In the genomic region with DNA sequence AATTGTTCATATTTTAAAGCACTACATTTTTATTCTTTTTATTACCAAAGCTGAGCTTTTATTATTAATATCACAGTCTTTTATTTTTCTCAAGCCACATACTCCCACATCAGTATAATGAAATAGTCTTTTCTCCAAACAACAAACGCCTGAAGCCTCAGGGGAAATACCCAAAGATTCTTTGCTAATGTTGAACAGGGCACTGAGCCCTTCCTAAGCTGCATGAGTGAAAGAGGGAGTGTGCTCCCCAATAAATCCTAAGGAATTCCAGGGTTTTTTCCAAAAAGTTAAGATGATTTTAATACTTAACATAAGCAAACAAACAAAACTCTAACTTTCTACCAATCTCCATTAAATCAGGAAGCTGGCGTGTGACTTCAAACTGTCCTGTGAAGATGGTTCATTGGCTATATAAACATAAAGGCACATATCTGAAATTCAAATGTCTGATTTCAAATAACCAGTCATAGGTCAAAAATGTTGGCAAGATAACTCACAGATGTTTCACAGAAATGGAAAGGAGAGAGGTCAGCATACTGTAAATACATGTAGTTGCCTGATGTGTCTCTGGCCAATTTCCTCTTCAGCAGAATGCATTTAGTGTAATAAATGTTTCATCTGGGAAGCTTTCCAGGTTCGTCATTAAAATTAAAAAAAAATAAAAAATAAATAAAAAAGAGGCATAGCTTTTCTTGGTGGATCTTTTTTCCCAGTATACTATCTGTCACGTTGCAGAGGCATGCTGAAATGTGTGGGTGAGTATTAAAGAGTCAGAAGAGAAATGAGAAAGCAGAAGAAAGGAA, we compare ENCODE assay signal across 15 mouse cellular contexts.
DNase-seq lines count a peak whose midpoint lies in the region; ATAC-seq and TF ChIP-seq lines count a peak whose summit lies in the region.
"Had no signal": no experiment of that assay in that cellular context is flagged by ENCODE, and none has a peak within 500 bp of the region (broad histone marks: within the 10 kb centered on the region; RNA-seq: fewer than 3 reads in every experiment).

No protein-coding gene starts in this region.

- H3K9ac ChIP-seq in kidney, embryonic 16.5 days (replicated peaks; ENCODE audit: low read length), result no peak overlapping the region
- H3K9ac ChIP-seq in lung, embryonic 16.5 days (ENCODE audit: low read length), result no peak overlapping the region
- H3K9ac ChIP-seq in stomach, postnatal 0 days (ENCODE audit: low read length), result no peak overlapping the region
- H3K9ac ChIP-seq: heart, embryonic 12.5 days had no signal

- peak; percentile 75; the same call in 1 of the 2 replicates for ATAC-seq in kidney, embryonic 16.5 days (ENCODE audit: low FRiP score, low TSS enrichment)
- ATAC-seq in lung, embryonic 16.5 days (ENCODE audit: low read depth), result peak; percentile 93
- ATAC-seq in stomach, postnatal 0 days (ENCODE audit: low FRiP score, low TSS enrichment), result 0 out of 2 replicates have a peak, but pooled peaks have one; percentile 35

- DNase-seq in kidney, postnatal 36 days, result no peak
- no peak for DNase-seq in lung, postnatal 25 days (ENCODE audit: low spot score)
- DNase-seq in stomach, postnatal 0 days (ENCODE audit: low spot score), result no peak
- DNase-seq in spleen, postnatal 36 days (ENCODE audit: low spot score in 2 of 2), result no peak
- DNase-seq in cerebellum, adult 11-12 months, result no peak
- DNase-seq: cerebellum, postnatal 25 days; lung, postnatal 4 days; thymus, adult 2 months had no signal

- H3K4me1 ChIP-seq in kidney, embryonic 16.5 days (ENCODE audit: insufficient read depth, low read length), result no peaks in the 10 kb centered on the region
- H3K4me1 ChIP-seq in lung, embryonic 16.5 days (replicated peaks; ENCODE audit: control insufficient read depth, insufficient read depth, low read length), result peaks cover 2% of the 10 kb centered on the region
- peaks cover 16% of the 10 kb centered on the region for H3K4me1 ChIP-seq in embryonic fibroblast, embryonic 13.5 days (ENCODE audit: control insufficient read depth, insufficient read depth, low read length)
- no peaks in the 10 kb centered on the region for H3K4me1 ChIP-seq in stomach, postnatal 0 days (replicated peaks; ENCODE audit: control insufficient read depth, insufficient read depth)
- H3K4me1 ChIP-seq: forebrain, embryonic 10.5 days; heart, embryonic 12.5 days had no signal

- WGBS in kidney, embryonic 16.5 days, result 48% methylated on average over 4 of the region's 4 CpGs
- WGBS in lung, embryonic 16.5 days, result 41% methylated on average over 4 of the region's 4 CpGs
- WGBS in stomach, postnatal 0 days, result 36% methylated on average over 4 of the region's 4 CpGs

- H3K9me3 ChIP-seq in kidney, embryonic 16.5 days (ENCODE audit: low read length), result no peaks in the 10 kb centered on the region
- no peaks in the 10 kb centered on the region for H3K9me3 ChIP-seq in lung, embryonic 16.5 days (ENCODE audit: control insufficient read depth, low read length)
- H3K9me3 ChIP-seq in stomach, postnatal 0 days (ENCODE audit: control insufficient read depth, low read length), result no peaks in the 10 kb centered on the region
- H3K9me3 ChIP-seq: heart, embryonic 12.5 days had no signal

- H3K27me3 ChIP-seq in kidney, embryonic 16.5 days (ENCODE audit: insufficient read depth, low read length), result no peaks in the 10 kb centered on the region
- no peaks in the 10 kb centered on the region for H3K27me3 ChIP-seq in lung, embryonic 16.5 days (ENCODE audit: control insufficient read depth, insufficient read depth, low read depth, low read length)
- no peaks in the 10 kb centered on the region for H3K27me3 ChIP-seq in stomach, postnatal 0 days (ENCODE audit: control insufficient read depth, insufficient read depth, low read length)
- H3K27me3 ChIP-seq: heart, embryonic 12.5 days had no signal

- no peak overlapping the region for H3K27ac ChIP-seq in kidney, embryonic 16.5 days (ENCODE audit: low read length)
- no peak overlapping the region for H3K27ac ChIP-seq in lung, embryonic 16.5 days (ENCODE audit: low read length)
- peak overlapping the region; percentile 94 for H3K27ac ChIP-seq in embryonic fibroblast, embryonic 13.5 days (ENCODE audit: insufficient read depth, low read length)
- H3K27ac ChIP-seq in stomach, postnatal 0 days (replicated peaks), result no peak overlapping the region
- H3K27ac ChIP-seq: forebrain, embryonic 10.5 days; layer of hippocampus, adult 2 months had no signal

- TF ChIP-seq POLR2A in embryonic fibroblast, embryonic 13.5 days (IDR thresholded peaks at IDR 0.05; ENCODE audit: low read depth, low read length), result no peak

- TF ChIP-seq EP300 in stomach, postnatal 0 days (optimal IDR thresholded peaks at IDR 0.05), result peak; percentile 51

- H3K36me3 ChIP-seq in kidney, embryonic 16.5 days (ENCODE audit: insufficient read depth, low read length), result no peaks in the 10 kb centered on the region
- H3K36me3 ChIP-seq in lung, embryonic 16.5 days (ENCODE audit: control insufficient read depth, insufficient read depth, low read length), result no peaks in the 10 kb centered on the region
- no peaks in the 10 kb centered on the region for H3K36me3 ChIP-seq in stomach, postnatal 0 days (ENCODE audit: control insufficient read depth, insufficient read depth, low read length)
- H3K36me3 ChIP-seq: forebrain, embryonic 10.5 days; heart, embryonic 12.5 days had no signal

- H3K4me2 ChIP-seq in kidney, embryonic 16.5 days (replicated peaks; ENCODE audit: low read depth, low read length), result no peak overlapping the region
- no peak overlapping the region for H3K4me2 ChIP-seq in lung, embryonic 16.5 days (ENCODE audit: low read depth, low read length)
- H3K4me2 ChIP-seq in stomach, postnatal 0 days (replicated peaks; ENCODE audit: low read depth), result no peak overlapping the region
- H3K4me2 ChIP-seq: heart, embryonic 12.5 days; midbrain, embryonic 11.5 days had no signal

- TF ChIP-seq CTCF in embryonic fibroblast, embryonic 13.5 days (IDR thresholded peaks at IDR 0.05; ENCODE audit: borderline replicate concordance, insufficient read depth, low read length), result no peak
- no peak for TF ChIP-seq CTCF in stomach, postnatal 0 days (IDR thresholded peaks at IDR 0.05; ENCODE audit: low read depth)

- no peak overlapping the region for H3K4me3 ChIP-seq in kidney, embryonic 16.5 days (ENCODE audit: low read length)
- no peak overlapping the region for H3K4me3 ChIP-seq in lung, embryonic 16.5 days (ENCODE audit: low read length)
- H3K4me3 ChIP-seq in embryonic fibroblast, embryonic 13.5 days (ENCODE audit: insufficient read depth, low read length), result no peak overlapping the region
- no peak overlapping the region for H3K4me3 ChIP-seq in stomach, postnatal 0 days (ENCODE audit: low read depth, low read length)
- H3K4me3 ChIP-seq: forebrain, embryonic 10.5 days; heart, embryonic 12.5 days; layer of hippocampus, adult 2 months had no signal

Comparison
In these comparisons a context has a peak if more than half of its experiments do, and no peak if none do; other contexts are left out.
1. ATAC-seq: peak in every context shown above with its lines; median percentile 93 in lung, embryonic 16.5 days; 75 in kidney, embryonic 16.5 days; 35 in stomach, postnatal 0 days.